Mouse (Mus musculus) embryonic stem cell, embryonic (primary cell): ENCODE results near the gene Sim2.

Experiments
- CTCF ChIA-PET, 4 experiments: fragments of 300-600 bp in 2 of 4; fragments of 350-600 bp in 2 of 4; sonication (Branson Sonifier 250); formaldehyde crosslinking; loops; one replicate each; lab custom pipeline; 2022; ENCODE audit warnings: inconsistent platforms in 2 of 4; lab: Charles Lee
- POLR2A ChIA-PET, 4 experiments: fragments of 300-600 bp in 2 of 4; fragments of 350-600 bp in 2 of 4; sonication (Branson Sonifier 250); formaldehyde crosslinking; loops; one replicate each; lab custom pipeline; 2022; ENCODE audit warnings: antibody characterized with exemption in 4 of 4, inconsistent platforms in 1 of 4; lab: Charles Lee

Sim2 gene

GRCm38 (mm10) chr16:94067280-94067679 lies 17.5 kb upstream of the Sim2 start:
- ChIA-PET CTCF (interaction anchor here in 2 of 4 experiments (0.6 to 1.7 kb wide), 2 partner anchors 29 to 149 kb away, joined by 4 read pairs; no protein-coding TSS in a partner anchor), POLR2A (interaction anchor here in 3 of 4 experiments (0.6 to 1.4 kb wide), 4 partner anchors 56 to 303 kb away, joined by 3 to 4 read pairs (median 3); partner anchors contain the start of gene Ttc3 (in 1 of the 3))

GRCm38 (mm10) chr16:94069061-94069460 lies 15.7 kb upstream of the Sim2 start:
- CTCF ChIA-PET: interaction anchor here in 2 of 4 experiments (0.6 to 1.4 kb wide), 4 partner anchors 19 to 220 kb away, joined by 3 read pairs; no protein-coding TSS in a partner anchor
- POLR2A ChIA-PET: interaction anchor here in 3 of 4 experiments (0.7 to 1.6 kb wide), 9 partner anchors 9 to 483 kb away, joined by 3 to 8 read pairs (median 3); no protein-coding TSS in a partner anchor

- ChIA-PET CTCF (interaction anchor here in 1 of 4 experiments (1.1 kb wide), 1 partner anchor 134 kb away, joined by 3 read pairs; no protein-coding TSS in a partner anchor), POLR2A (interaction anchor here in 1 of 4 experiments (1.6 to 1.8 kb wide), 3 partner anchors 10 to 61 kb away, joined by 3 to 5 read pairs (median 4); no protein-coding TSS in a partner anchor)
Measured at GRCm38 (mm10) chr16:94070920-94071319, 13.8 kb upstream of the Sim2 start.

GRCm38 (mm10) chr16:94071468-94071867 lies 13.3 kb upstream of the Sim2 start:
- ChIA-PET CTCF (interaction anchor here in 2 of 4 experiments (0.6 to 1.1 kb wide), 2 partner anchors 135 to 385 kb away, joined by 3 to 9 read pairs; no protein-coding TSS in a partner anchor), POLR2A (interaction anchor here in 2 of 4 experiments (0.5 to 1.8 kb wide), 5 partner anchors 9 to 1279 kb away, joined by 3 to 5 read pairs (median 4); no protein-coding TSS in a partner anchor)

GRCm38 (mm10) chr16:94075362-94076027 lies 9.2 kb upstream of the Sim2 start:
- ChIA-PET POLR2A (interaction anchor here in 3 of 4 experiments (0.8 to 1.6 kb wide), 4 partner anchors 7 to 23 kb away, joined by 3 to 5 read pairs (median 4); no protein-coding TSS in a partner anchor), CTCF (interaction anchor here in 2 of 4 experiments (1.1 to 1.6 kb wide), 4 partner anchors 9 to 184 kb away, joined by 3 to 6 read pairs (median 4); no protein-coding TSS in a partner anchor)

- POLR2A ChIA-PET: interaction anchor here in 2 of 4 experiments (0.7 to 3.0 kb wide), 8 partner anchors 9 to 245 kb away, joined by 3 to 13 read pairs (median 4); no protein-coding TSS in a partner anchor
- CTCF ChIA-PET: interaction anchor here in 2 of 4 experiments (0.7 to 1.2 kb wide), 3 partner anchors 59 to 239 kb away, joined by 3 read pairs; no protein-coding TSS in a partner anchor
Measured at GRCm38 (mm10) chr16:94078318-94079074, 6.2 kb upstream of the Sim2 start.

GRCm38 (mm10) chr16:94079075-94079855 lies 5.5 kb upstream of the Sim2 start:
- ChIA-PET CTCF (interaction anchor here in 2 of 4 experiments (0.6 to 1.2 kb wide), 4 partner anchors 60 to 244 kb away, joined by 3 read pairs; no protein-coding TSS in a partner anchor), POLR2A (interaction anchor here in 3 of 4 experiments (0.6 to 3.0 kb wide), 7 partner anchors 9 to 416 kb away, joined by 3 to 13 read pairs (median 5); no protein-coding TSS in a partner anchor)

GRCm38 (mm10) chr16:94079856-94080555 lies 4.7 kb upstream of the Sim2 start:
- POLR2A ChIA-PET: interaction anchor here (0.6 to 3.0 kb wide), 5 partner anchors 8 to 415 kb away, joined by 3 to 13 read pairs (median 5); partner anchors contain the start of gene Dop1b (in 1 of the 4)
- CTCF ChIA-PET: interaction anchor here in 2 of 4 experiments (0.6 to 1.2 kb wide), 2 partner anchors 179 to 243 kb away, joined by 3 read pairs; no protein-coding TSS in a partner anchor

GRCm38 (mm10) chr16:94081596-94081995 lies 3.1 kb upstream of the Sim2 start:
- POLR2A ChIA-PET: interaction anchor here in 2 of 4 experiments (1.2 to 3.0 kb wide), 2 partner anchors 11 to 16 kb away, joined by 5 to 13 read pairs; no protein-coding TSS in a partner anchor
- CTCF ChIA-PET: interaction anchor here in 1 of 4 experiments (0.9 kb wide), 1 partner anchor 163 kb away, joined by 3 read pairs; no protein-coding TSS in a partner anchor

- POLR2A ChIA-PET: interaction anchor here in 2 of 4 experiments (0.7 to 3.0 kb wide), 4 partner anchors 11 to 207 kb away, joined by 3 to 13 read pairs (median 4); no protein-coding TSS in a partner anchor
- CTCF ChIA-PET: interaction anchor here in 2 of 4 experiments (0.6 to 2.0 kb wide), 4 partner anchors 16 to 177 kb away, joined by 3 to 5 read pairs (median 3); no protein-coding TSS in a partner anchor
Measured at GRCm38 (mm10) chr16:94081996-94082708, 2.6 kb upstream of the Sim2 start.

- CTCF ChIA-PET: interaction anchor here in 3 of 4 experiments (0.5 to 2.0 kb wide), 10 partner anchors 15 to 1643 kb away, joined by 3 to 13 read pairs (median 4); no protein-coding TSS in a partner anchor
- POLR2A ChIA-PET: interaction anchor here (0.6 to 1.5 kb wide), 14 partner anchors 10 to 765 kb away, joined by 3 to 8 read pairs (median 3); partner anchors contain the start of gene Hlcs (in 2 of the 4)
Measured at GRCm38 (mm10) chr16:94082960-94083847, 1.5 kb upstream of the Sim2 start.

GRCm38 (mm10) chr16:94083848-94084525 lies 744 bp upstream of the Sim2 start:
- ChIA-PET POLR2A (interaction anchor here (0.6 to 1.5 kb wide), 14 partner anchors 11 to 764 kb away, joined by 3 to 8 read pairs (median 3); partner anchors contain the start of gene Hlcs (in 2 of the 4)), CTCF (interaction anchor here in 2 of 4 experiments (0.7 to 2.0 kb wide), 8 partner anchors 12 to 472 kb away, joined by 3 to 13 read pairs (median 4); no protein-coding TSS in a partner anchor)

- CTCF ChIA-PET: interaction anchor here in 2 of 4 experiments (0.6 to 1.0 kb wide), 3 partner anchors 8 to 399 kb away, joined by 3 to 5 read pairs (median 3); no protein-coding TSS in a partner anchor
Measured at GRCm38 (mm10) chr16:94085603-94086285, 1.0 kb downstream of the Sim2 start.

More at GRCm38 (mm10) chr16:94085603-94086285, 1.0 kb downstream of the Sim2 start:
- POLR2A ChIA-PET: interaction anchor here in 3 of 4 experiments (0.6 to 4.9 kb wide), 10 partner anchors 9 to 221 kb away, joined by 3 to 25 read pairs (median 6); no protein-coding TSS in a partner anchor
